ENCODE assay signal across 8 mouse cellular contexts in the genomic region with DNA sequence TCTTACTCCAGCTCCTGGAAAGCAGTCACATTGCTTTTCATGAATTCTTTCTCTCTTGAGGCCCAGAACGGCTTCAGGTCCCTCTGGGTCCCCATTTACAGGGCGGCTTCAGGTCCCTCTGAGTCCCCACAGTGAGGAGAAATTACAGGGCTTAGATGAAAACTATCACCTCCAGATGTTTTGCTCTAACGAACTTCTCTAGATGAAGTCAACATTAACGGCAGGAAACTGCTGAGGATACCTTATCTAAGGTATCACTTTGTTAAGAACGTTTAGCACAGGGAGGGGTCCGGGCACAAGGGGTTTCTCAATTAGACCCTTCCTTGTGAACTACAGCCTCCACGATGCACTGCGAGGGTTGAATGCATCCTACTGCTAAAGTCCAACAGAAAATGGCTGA. TPM values are rescaled to one million over a fixed set of nuclear protein-coding genes. Genes with fewer than 3 reads are reported as not detected.
DNase-seq lines count a peak whose midpoint lies in the region; ATAC-seq lines count a peak whose summit lies in the region.

No protein-coding gene starts in this region.

- H3K9ac ChIP-seq in heart, embryonic 13.5 days = peak overlapping the region; percentile 25; the same call in 1 of the 2 replicates
- H3K9ac ChIP-seq in embryonic facial prominence, embryonic 13.5 days = no peak overlapping the region
- peak overlapping the region; percentile 75 for H3K9ac ChIP-seq in liver, embryonic 13.5 days

- H3K27me3 ChIP-seq in heart, embryonic 13.5 days (replicated peaks) = no peaks in the 10 kb centered on the region
- no peaks in the 10 kb centered on the region for H3K27me3 ChIP-seq in embryonic facial prominence, embryonic 13.5 days
- no peaks in the 10 kb centered on the region for H3K27me3 ChIP-seq in liver, embryonic 13.5 days

- intact Hi-C loops in left cerebral cortex, postnatal 10 days (cut with DNase I) = no loop called here

- H3K4me2 ChIP-seq in heart, embryonic 13.5 days = peak overlapping the region; percentile 99
- peak overlapping the region; percentile 91 for H3K4me2 ChIP-seq in embryonic facial prominence, embryonic 13.5 days
- H3K4me2 ChIP-seq in liver, embryonic 13.5 days = peak overlapping the region; percentile 96

- 0 out of 2 replicates have a peak, but pooled peaks cover 6% of the 10 kb centered on the region for H3K36me3 ChIP-seq in heart, embryonic 13.5 days
- H3K36me3 ChIP-seq in embryonic facial prominence, embryonic 13.5 days = no peaks in the 10 kb centered on the region
- H3K36me3 ChIP-seq in liver, embryonic 13.5 days = peaks cover 9% of the 10 kb centered on the region

- WGBS in heart, embryonic 13.5 days = 56% methylated on average over 8 of the region's 8 CpGs
- WGBS in embryonic facial prominence, embryonic 13.5 days = 76% methylated on average over 8 of the region's 8 CpGs
- 17% methylated on average over 8 of the region's 8 CpGs for WGBS in liver, embryonic 13.5 days (ENCODE audit: insufficient replicate concordance)

- peaks cover 43% of the 10 kb centered on the region for H3K4me1 ChIP-seq in heart, embryonic 13.5 days
- peaks cover 30% of the 10 kb centered on the region for H3K4me1 ChIP-seq in embryonic facial prominence, embryonic 13.5 days
- peaks cover 53% of the 10 kb centered on the region for H3K4me1 ChIP-seq in liver, embryonic 13.5 days (replicated peaks)

- DNase-seq in heart, adult 18-20 months = no peak
- DNase-seq in A20 (ENCODE audit: low read depth, low spot score) = peak; percentile 32
- no peak for DNase-seq in liver, embryonic 13.5 days
- no peak for DNase-seq in left cerebral cortex, postnatal 10 days (ENCODE audit: extremely low spot score in 1 of 2, low spot score in 2 of 2)
- DNase-seq in layer of hippocampus, postnatal 10 days (ENCODE audit: low spot score in 2 of 2) = no peak
- DNase-seq in yolk sac, embryonic 10.5 days (ENCODE audit: low spot score) = no peak

- ATAC-seq in heart, embryonic 13.5 days (ENCODE audit: extremely low read depth, insufficient number of reproducible peaks, low FRiP score, low TSS enrichment) = no peak
- no peak for ATAC-seq in embryonic facial prominence, embryonic 13.5 days (ENCODE audit: insufficient number of reproducible peaks, insufficient read depth, low FRiP score, low TSS enrichment, low read depth)
- no peak for ATAC-seq in liver, embryonic 13.5 days (ENCODE audit: low read depth)

- no peak overlapping the region for H3K27ac ChIP-seq in heart, embryonic 13.5 days (replicated peaks)
- H3K27ac ChIP-seq in embryonic facial prominence, embryonic 13.5 days = no peak overlapping the region
- peak overlapping the region; percentile 83 for H3K27ac ChIP-seq in liver, embryonic 13.5 days

- peak overlapping the region; percentile 89; the same call in 1 of the 2 replicates for H3K4me3 ChIP-seq in heart, embryonic 13.5 days
- peak overlapping the region; percentile 80; the same call in 1 of the 2 replicates for H3K4me3 ChIP-seq in embryonic facial prominence, embryonic 13.5 days
- H3K4me3 ChIP-seq in liver, embryonic 13.5 days (replicated peaks) = peak overlapping the region; percentile 83

- H3K9me3 ChIP-seq in heart, embryonic 13.5 days = no peaks in the 10 kb centered on the region
- no peaks in the 10 kb centered on the region for H3K9me3 ChIP-seq in embryonic facial prominence, embryonic 13.5 days
- no peaks in the 10 kb centered on the region for H3K9me3 ChIP-seq in liver, embryonic 13.5 days (replicated peaks)

RNA-seq across cellular contexts. Expression of a gene that starts 1.1 kb away (rescaled TPM):
- 9.5 and 9.6 TPM in 2 replicates for polyA plus RNA-seq in heart, embryonic 13.5 days (2015; fragmentation: Nextera tagmentation; extraction: Ambion mirVana)
- 1 to 10 TPM; 2.1 to 2.6 TPM for total RNA-seq in heart, adult 18-20 months (2021)
- polyA plus RNA-seq in embryonic facial prominence, embryonic 13.5 days (2015; fragmentation: Nextera tagmentation; extraction: Ambion mirVana) = 15.7 and 17.0 TPM in 2 replicates
- polyA plus RNA-seq in liver, embryonic 13.5 days (2015; fragmentation: Nextera tagmentation; extraction: Ambion mirVana) = 9.9 and 12.7 TPM in 2 replicates
- total RNA-seq in left cerebral cortex, postnatal 10 days (2021) = 1 to 10 TPM; 4.3 to 6.5 TPM
- 1 to 10 TPM; 4.3 to 4.6 TPM for total RNA-seq in layer of hippocampus, postnatal 10 days (2021)

RNA-seq across cellular contexts. Expression of a gene that starts 1.2 kb away (rescaled TPM):
- polyA plus RNA-seq in heart, embryonic 13.5 days (2015; fragmentation: Nextera tagmentation; extraction: Ambion mirVana) = 51.0 and 54.9 TPM in 2 replicates
- total RNA-seq in heart, adult 18-20 months (2021) = 1 to 10 TPM; 2.0 to 2.8 TPM
- 92.4 and 98.2 TPM in 2 replicates for polyA plus RNA-seq in embryonic facial prominence, embryonic 13.5 days (2015; fragmentation: Nextera tagmentation; extraction: Ambion mirVana)
- polyA plus RNA-seq in liver, embryonic 13.5 days (2015; fragmentation: Nextera tagmentation; extraction: Ambion mirVana) = 78.4 and 101 TPM in 2 replicates
- total RNA-seq in left cerebral cortex, postnatal 10 days (2021) = 10 to 100 TPM; 64.6 to 76.1 TPM
- 10 to 100 TPM; 59.2 to 59.7 TPM for total RNA-seq in layer of hippocampus, postnatal 10 days (2021)

Comparison
In these comparisons a context has a peak if more than half of its experiments do, and no peak if none do; other contexts are left out.
1. RNA of a gene that starts 1.2 kb away (total RNA-seq): 64.6 to 76.1 TPM in left cerebral cortex, postnatal 10 days and 59.2 to 59.7 TPM in layer of hippocampus, postnatal 10 days; 2.0 to 2.8 TPM in heart, adult 18-20 months; every median in the first group is over 10 times any median in the second.
2. Peak in every context shown above with its lines, with median percentiles within 50 percentile points of each other: H3K4me2 ChIP-seq and H3K4me3 ChIP-seq.